Mouse (Mus musculus): Measurements from ENCODE around the gene Pou2f3. TPM values are rescaled to one million over a fixed set of nuclear protein-coding genes. Genes with fewer than 3 reads are reported as not detected.

Gene Pou2f3
- polyA plus RNA-seq, 1 experiment from 2014 or later = 0.11 TPM

DNA sequence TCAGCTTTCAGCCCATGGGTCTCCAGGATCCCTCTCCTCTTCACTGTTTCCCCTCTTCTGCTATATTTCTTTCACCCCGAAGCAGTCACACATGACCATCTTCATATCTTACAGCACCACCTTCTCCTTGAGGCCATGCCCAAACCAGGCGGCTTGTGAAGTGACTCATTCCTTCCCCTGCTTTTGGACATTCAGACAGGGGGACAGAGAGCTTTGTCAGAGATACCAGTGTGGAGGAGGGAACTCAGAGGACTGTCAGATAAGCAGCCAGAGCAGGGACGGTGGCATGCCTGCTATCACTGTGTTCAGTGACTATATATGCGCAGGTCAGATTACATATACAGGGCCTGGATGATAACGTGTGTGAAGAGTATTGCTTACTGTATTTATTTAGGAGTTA lies 24.3 kb upstream of the Pou2f3 start:
- no peak for ATAC-seq
- 83% methylated on average over 5 of the region's 5 CpGs for WGBS
- peaks cover 18% of the 10 kb centered on the region for H3K27me3 ChIP-seq (replicated peaks; ENCODE audit: control insufficient read depth, insufficient read depth, low read length)
- H3K9me3 ChIP-seq (ENCODE audit: control insufficient read depth, low read length) = no peaks in the 10 kb centered on the region
- H3K4me1 ChIP-seq (ENCODE audit: control insufficient read depth, insufficient read depth, low read depth, low read length) = peaks cover 5% of the 10 kb centered on the region; the same call in 1 of the 2 replicates
- no peaks in the 10 kb centered on the region for H3K36me3 ChIP-seq (ENCODE audit: control insufficient read depth, insufficient read depth, low read length)
- no peak overlapping the region for H3K4me3 ChIP-seq (ENCODE audit: low read length)
- H3K27ac ChIP-seq (ENCODE audit: low read depth, low read length) = no peak overlapping the region
- H3K9ac ChIP-seq (ENCODE audit: low read depth, low read length) = no peak overlapping the region
- H3K4me2 ChIP-seq (ENCODE audit: low read length) = no peak overlapping the region

DNA sequence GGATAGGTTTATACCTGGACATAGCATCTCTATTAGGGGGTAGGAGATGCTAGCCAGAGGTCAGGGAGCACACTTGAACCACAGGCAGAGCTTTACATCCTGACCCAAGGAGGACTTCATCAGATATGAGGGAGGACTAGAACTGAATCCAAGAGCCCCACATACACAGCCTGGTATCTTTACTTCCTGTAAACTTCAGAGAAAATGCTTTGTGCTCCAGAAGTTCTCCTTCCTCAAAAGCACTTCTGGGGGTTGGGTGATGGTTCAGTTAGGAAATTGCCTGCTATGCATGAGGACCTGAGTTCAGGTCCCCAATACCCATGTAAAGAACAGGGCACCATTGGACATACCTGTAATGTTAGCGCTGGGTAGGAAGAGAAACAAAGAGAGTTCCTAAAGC lies 23.3 kb upstream of the Pou2f3 start:
- Histone ChIP-seq H3K9ac (ENCODE audit: low read depth, low read length) (no peak overlapping the region), H3K36me3 (ENCODE audit: control insufficient read depth, insufficient read depth, low read length) (no peaks in the 10 kb centered on the region), H3K27ac (ENCODE audit: low read depth, low read length) (no peak overlapping the region), H3K9me3 (ENCODE audit: control insufficient read depth, low read length) (no peaks in the 10 kb centered on the region), H3K27me3 (replicated peaks; ENCODE audit: control insufficient read depth, insufficient read depth, low read length) (peaks cover 10% of the 10 kb centered on the region), H3K4me1 (ENCODE audit: control insufficient read depth, insufficient read depth, low read depth, low read length) (no peaks in the 10 kb centered on the region), H3K4me2 (ENCODE audit: low read length) (no peak overlapping the region), H3K4me3 (ENCODE audit: low read length) (no peak overlapping the region)
- ATAC-seq = no peak
- WGBS = 94% methylated on average over 1 of the region's 1 CpGs

DNA sequence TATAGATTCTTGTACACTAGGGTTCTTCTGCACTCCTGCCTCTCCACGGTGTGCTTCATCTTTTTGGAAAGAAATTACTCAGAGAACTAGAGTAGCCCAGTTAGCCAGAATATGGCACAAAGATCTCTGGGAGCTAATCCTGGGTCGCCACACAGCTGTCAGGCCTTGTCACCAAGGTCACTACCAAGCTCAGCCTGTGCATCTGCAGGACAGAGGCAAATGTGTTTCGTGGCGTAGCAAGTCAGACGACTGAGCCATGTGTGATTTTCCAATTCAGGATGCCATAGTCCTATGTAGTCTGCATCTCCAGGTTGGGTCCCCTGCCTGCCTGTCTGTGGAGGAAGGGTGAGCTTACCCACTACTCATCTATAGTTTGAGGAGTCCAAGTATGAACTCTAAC lies 22.9 kb upstream of the Pou2f3 start:
- peaks cover 6% of the 10 kb centered on the region for H3K27me3 ChIP-seq (replicated peaks; ENCODE audit: control insufficient read depth, insufficient read depth, low read length)
- no peak overlapping the region for H3K27ac ChIP-seq (ENCODE audit: low read depth, low read length)
- no peaks in the 10 kb centered on the region for H3K4me1 ChIP-seq (ENCODE audit: control insufficient read depth, insufficient read depth, low read depth, low read length)
- no peaks in the 10 kb centered on the region for H3K9me3 ChIP-seq (ENCODE audit: control insufficient read depth, low read length)
- no peaks in the 10 kb centered on the region for H3K36me3 ChIP-seq (ENCODE audit: control insufficient read depth, insufficient read depth, low read length)
- H3K4me3 ChIP-seq (ENCODE audit: low read length) = no peak overlapping the region
- ATAC-seq = no peak
- 78% methylated on average over 5 of the region's 5 CpGs for WGBS
- no peak overlapping the region for H3K9ac ChIP-seq (ENCODE audit: low read depth, low read length)
- H3K4me2 ChIP-seq (ENCODE audit: low read length) = no peak overlapping the region

DNA sequence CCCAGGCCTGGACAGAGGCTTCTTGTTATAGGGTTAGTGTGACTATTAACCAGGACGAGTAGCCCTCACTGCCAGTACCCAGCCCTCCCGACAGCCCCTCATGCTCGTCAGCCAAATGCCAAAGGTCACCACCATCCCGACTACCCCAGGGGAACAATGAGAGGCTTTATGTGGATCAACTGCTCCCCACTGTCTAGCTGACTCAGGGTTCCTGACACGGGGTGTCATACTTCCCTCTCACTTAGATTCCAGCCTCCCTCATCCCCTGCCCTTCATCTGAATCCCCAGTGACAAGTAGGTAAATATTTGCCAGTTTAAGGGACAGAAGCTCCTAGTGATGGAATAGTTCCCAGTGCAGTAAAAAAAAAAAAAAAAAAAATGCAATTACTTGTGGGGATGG lies 22.1 kb upstream of the Pou2f3 start:
- no peak; the same call in 1 of the 2 replicates for ATAC-seq
- Histone ChIP-seq H3K4me2 (ENCODE audit: low read length) (no peak overlapping the region), H3K36me3 (ENCODE audit: control insufficient read depth, insufficient read depth, low read length) (no peaks in the 10 kb centered on the region), H3K4me1 (ENCODE audit: control insufficient read depth, insufficient read depth, low read depth, low read length) (no peaks in the 10 kb centered on the region), H3K9ac (ENCODE audit: low read depth, low read length) (no peak overlapping the region), H3K27me3 (replicated peaks; ENCODE audit: control insufficient read depth, insufficient read depth, low read length) (no peaks in the 10 kb centered on the region), H3K27ac (ENCODE audit: low read depth, low read length) (no peak overlapping the region), H3K4me3 (ENCODE audit: low read length) (no peak overlapping the region), H3K9me3 (ENCODE audit: control insufficient read depth, low read length) (no peaks in the 10 kb centered on the region)
- 13% methylated on average over 5 of the region's 5 CpGs for WGBS

DNA sequence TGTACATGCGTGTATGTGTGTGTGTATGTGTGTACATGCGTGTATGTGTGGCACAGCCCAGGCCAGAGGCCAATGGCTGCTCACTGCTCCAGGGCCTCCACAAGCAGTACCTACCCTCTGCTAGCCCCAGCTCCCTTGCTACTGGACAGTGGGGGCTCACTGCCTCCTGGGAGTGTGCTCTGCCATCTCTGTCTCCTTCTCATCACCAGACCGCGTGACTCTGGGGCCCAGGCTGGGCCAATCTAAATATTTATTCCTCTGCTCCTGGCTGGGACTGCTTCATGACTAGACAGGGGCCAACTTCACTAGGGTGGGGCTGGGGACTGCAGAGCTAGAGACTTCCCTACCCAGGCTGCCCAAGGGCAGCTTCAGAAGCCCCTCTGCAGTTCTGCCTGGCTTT lies 21.6 kb upstream of the Pou2f3 start:
- no peak overlapping the region for H3K9ac ChIP-seq (ENCODE audit: low read depth, low read length)
- WGBS = 72% methylated on average over 4 of the region's 4 CpGs

DNA sequence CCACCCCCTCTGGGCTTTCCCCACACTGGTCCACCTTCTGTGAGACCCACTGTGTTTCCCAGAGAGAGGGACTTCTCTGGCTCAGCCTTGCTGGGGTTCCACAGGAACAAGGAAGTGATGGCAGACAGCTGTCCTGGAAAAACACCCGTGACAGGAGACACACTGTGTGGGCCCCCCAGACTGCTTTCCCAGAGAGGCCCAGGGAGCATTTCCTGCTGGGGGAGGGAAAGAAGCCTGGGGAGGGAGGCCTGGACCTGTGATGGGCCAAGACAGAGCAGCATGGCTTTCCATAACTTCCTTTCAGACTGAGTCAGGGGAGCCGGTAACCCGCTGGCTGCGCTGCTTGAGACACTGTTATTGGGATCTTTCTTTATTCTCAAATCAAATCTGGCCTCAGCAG lies 20.7 kb upstream of the Pou2f3 start:
- no peaks in the 10 kb centered on the region for H3K4me1 ChIP-seq (ENCODE audit: control insufficient read depth, insufficient read depth, low read depth, low read length)
- H3K27ac ChIP-seq (ENCODE audit: low read depth, low read length) = no peak overlapping the region
- H3K4me2 ChIP-seq (ENCODE audit: low read length) = no peak overlapping the region
- H3K9ac ChIP-seq (ENCODE audit: low read depth, low read length) = no peak overlapping the region
- no peak for ATAC-seq
- H3K4me3 ChIP-seq (ENCODE audit: low read length) = no peak overlapping the region
- H3K27me3 ChIP-seq (replicated peaks; ENCODE audit: control insufficient read depth, insufficient read depth, low read length) = no peaks in the 10 kb centered on the region
- no peaks in the 10 kb centered on the region for H3K36me3 ChIP-seq (ENCODE audit: control insufficient read depth, insufficient read depth, low read length)
- WGBS = 59% methylated on average over 4 of the region's 4 CpGs
- no peaks in the 10 kb centered on the region for H3K9me3 ChIP-seq (ENCODE audit: control insufficient read depth, low read length)

More for the DNA sequence above, 21.6 kb upstream of the Pou2f3 start:
- H3K4me1 ChIP-seq (ENCODE audit: control insufficient read depth, insufficient read depth, low read depth, low read length) = no peaks in the 10 kb centered on the region
- ATAC-seq = peak; percentile 56; the same call in 1 of the 2 replicates
- no peak overlapping the region for H3K4me3 ChIP-seq (ENCODE audit: low read length)
- H3K27ac ChIP-seq (ENCODE audit: low read depth, low read length) = no peak overlapping the region
- no peaks in the 10 kb centered on the region for H3K27me3 ChIP-seq (replicated peaks; ENCODE audit: control insufficient read depth, insufficient read depth, low read length)
- no peaks in the 10 kb centered on the region for H3K9me3 ChIP-seq (ENCODE audit: control insufficient read depth, low read length)
- H3K36me3 ChIP-seq (ENCODE audit: control insufficient read depth, insufficient read depth, low read length) = no peaks in the 10 kb centered on the region
- H3K4me2 ChIP-seq (ENCODE audit: low read length) = no peak overlapping the region

DNA sequence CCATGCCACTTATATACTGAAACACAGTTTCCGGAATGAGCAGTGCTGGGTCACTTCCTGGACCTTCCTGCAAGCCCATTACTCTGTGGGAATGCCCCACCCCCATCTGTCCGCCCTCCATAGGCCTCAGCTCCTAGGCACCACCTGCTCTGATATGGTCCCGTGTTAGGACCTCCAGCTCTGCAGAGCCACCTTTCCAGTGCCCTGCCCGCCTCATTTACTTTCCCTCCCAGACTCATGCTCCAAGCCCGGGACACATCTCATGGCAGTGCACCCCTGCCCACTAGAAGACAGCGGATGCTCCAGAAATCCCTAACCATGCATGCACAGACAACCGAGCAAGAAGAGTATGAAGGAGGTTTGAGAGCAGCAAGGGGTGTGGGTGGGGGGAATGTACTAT lies 19.8 kb upstream of the Pou2f3 start:
- Histone ChIP-seq H3K27ac (ENCODE audit: low read depth, low read length) (no peak overlapping the region), H3K36me3 (ENCODE audit: control insufficient read depth, insufficient read depth, low read length) (no peaks in the 10 kb centered on the region), H3K4me2 (ENCODE audit: low read length) (no peak overlapping the region), H3K27me3 (replicated peaks; ENCODE audit: control insufficient read depth, insufficient read depth, low read length) (no peaks in the 10 kb centered on the region), H3K9me3 (ENCODE audit: control insufficient read depth, low read length) (no peaks in the 10 kb centered on the region), H3K4me1 (ENCODE audit: control insufficient read depth, insufficient read depth, low read depth, low read length) (no peaks in the 10 kb centered on the region), H3K4me3 (ENCODE audit: low read length) (no peak overlapping the region), H3K9ac (ENCODE audit: low read depth, low read length) (no peak overlapping the region)
- ATAC-seq = no peak
- 91% methylated on average over 7 of the region's 7 CpGs for WGBS

DNA sequence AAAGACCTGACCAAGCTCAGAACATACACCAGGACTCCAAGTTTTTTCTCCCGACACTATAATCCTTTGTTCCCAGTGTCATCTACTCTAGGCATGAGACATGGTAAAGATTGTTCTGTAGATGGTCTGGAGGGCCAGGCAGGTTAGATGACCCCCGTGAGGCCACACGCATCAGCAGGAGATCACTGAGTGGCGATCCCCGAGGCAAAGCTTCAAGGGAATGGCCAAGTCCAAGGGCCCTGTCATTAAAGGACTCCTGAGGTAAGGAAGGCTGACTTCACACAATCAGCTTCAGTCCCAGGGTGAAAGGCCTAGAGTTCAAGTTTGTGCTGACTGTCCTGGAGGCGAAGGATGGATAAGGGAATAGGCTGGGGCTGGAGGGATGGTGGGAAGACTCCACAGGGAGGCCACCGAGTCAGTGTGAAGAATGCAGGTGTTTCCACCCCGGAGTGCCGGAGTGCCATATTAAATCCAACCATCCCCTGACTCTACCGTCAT lies 19.3 kb upstream of the Pou2f3 start:
- no peak for ATAC-seq
- no peak overlapping the region for H3K27ac ChIP-seq (ENCODE audit: low read depth, low read length)
- no peaks in the 10 kb centered on the region for H3K27me3 ChIP-seq (replicated peaks; ENCODE audit: control insufficient read depth, insufficient read depth, low read length)
- H3K4me1 ChIP-seq (ENCODE audit: control insufficient read depth, insufficient read depth, low read depth, low read length) = no peaks in the 10 kb centered on the region
- no peak overlapping the region for H3K4me3 ChIP-seq (ENCODE audit: low read length)
- no peaks in the 10 kb centered on the region for H3K36me3 ChIP-seq (ENCODE audit: control insufficient read depth, insufficient read depth, low read length)
- H3K9ac ChIP-seq (ENCODE audit: low read depth, low read length) = no peak overlapping the region
- H3K4me2 ChIP-seq (ENCODE audit: low read length) = no peak overlapping the region
- WGBS = 90% methylated on average over 10 of the region's 10 CpGs
- H3K9me3 ChIP-seq (ENCODE audit: control insufficient read depth, low read length) = no peaks in the 10 kb centered on the region

DNA sequence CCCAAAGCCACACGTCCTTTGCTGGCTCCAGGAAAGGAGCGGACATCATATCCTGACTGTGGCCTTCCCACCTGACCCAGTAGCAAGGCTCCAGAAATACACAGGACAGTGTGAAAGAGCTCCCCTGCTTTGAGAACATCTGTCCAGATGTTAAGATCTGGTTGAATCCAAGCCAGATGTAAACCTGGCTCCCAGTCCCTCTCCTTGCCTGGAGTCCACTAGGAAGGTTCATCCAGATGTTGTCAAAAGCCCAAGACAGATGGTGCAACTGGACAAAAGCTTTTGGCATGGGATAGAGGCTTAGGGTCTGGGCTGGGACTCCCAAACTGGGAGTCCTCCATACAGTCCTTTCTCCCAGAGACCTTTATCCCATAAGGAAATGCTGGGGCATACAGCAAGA lies 18.6 kb upstream of the Pou2f3 start:
- H3K27ac ChIP-seq (ENCODE audit: low read depth, low read length) = no peak overlapping the region
- 86% methylated on average over 2 of the region's 2 CpGs for WGBS
- no peak for ATAC-seq
- no peak overlapping the region for H3K4me2 ChIP-seq (ENCODE audit: low read length)
- H3K27me3 ChIP-seq (replicated peaks; ENCODE audit: control insufficient read depth, insufficient read depth, low read length) = no peaks in the 10 kb centered on the region
- H3K36me3 ChIP-seq (ENCODE audit: control insufficient read depth, insufficient read depth, low read length) = no peaks in the 10 kb centered on the region
- no peaks in the 10 kb centered on the region for H3K4me1 ChIP-seq (ENCODE audit: control insufficient read depth, insufficient read depth, low read depth, low read length)
- no peak overlapping the region for H3K4me3 ChIP-seq (ENCODE audit: low read length)
- H3K9ac ChIP-seq (ENCODE audit: low read depth, low read length) = no peak overlapping the region
- H3K9me3 ChIP-seq (ENCODE audit: control insufficient read depth, low read length) = no peaks in the 10 kb centered on the region

DNA sequence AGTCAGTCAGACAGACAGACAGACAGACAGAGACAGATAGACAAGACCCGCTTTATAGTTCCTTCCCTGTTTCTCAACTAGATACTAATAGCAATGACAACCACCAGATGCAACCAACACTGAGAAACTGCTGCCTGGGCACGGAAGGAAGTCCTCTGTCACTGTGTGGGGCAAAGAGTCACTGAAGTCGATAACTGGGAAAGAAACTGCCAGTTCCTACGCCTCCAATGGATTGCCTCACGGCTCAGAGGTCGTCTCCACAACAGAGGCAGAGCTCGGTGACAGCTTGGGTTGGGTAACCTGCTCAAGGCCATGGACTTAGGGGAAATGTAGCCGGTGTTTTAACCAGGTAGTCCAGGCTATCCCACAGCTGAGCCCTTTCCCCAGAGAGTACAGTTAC lies 17.5 kb upstream of the Pou2f3 start:
- 87% methylated on average over 8 of the region's 8 CpGs for WGBS
- H3K4me2 ChIP-seq (ENCODE audit: low read length) = no peak overlapping the region
- no peaks in the 10 kb centered on the region for H3K9me3 ChIP-seq (ENCODE audit: control insufficient read depth, low read length)
- no peaks in the 10 kb centered on the region for H3K27me3 ChIP-seq (replicated peaks; ENCODE audit: control insufficient read depth, insufficient read depth, low read length)
- no peak overlapping the region for H3K4me3 ChIP-seq (ENCODE audit: low read length)
- H3K9ac ChIP-seq (ENCODE audit: low read depth, low read length) = no peak overlapping the region
- H3K36me3 ChIP-seq (ENCODE audit: control insufficient read depth, insufficient read depth, low read length) = no peaks in the 10 kb centered on the region
- no peak for ATAC-seq
- no peaks in the 10 kb centered on the region for H3K4me1 ChIP-seq (ENCODE audit: control insufficient read depth, insufficient read depth, low read depth, low read length)
- no peak overlapping the region for H3K27ac ChIP-seq (ENCODE audit: low read depth, low read length)

Measured in hindbrain, embryonic 16.5 days (tissue).